Mouse (Mus musculus) NIH3T3 (cell line): ENCODE results near the gene Erp29.

Source experiments
- DNase-seq: peaks from one replicate; pipeline ENCODE4 v3.0.0-alpha.2; 2012; ENCODE audit warnings: low read depth

Erp29 gene

GRCm38 (mm10) chr5:121389106-121389505 is 63.2 kb downstream of the Erp29 start:
- DNase-seq: no peak

- peak; percentile 83 for DNase-seq
These were observed 65.2 kb downstream of the Erp29 start for GRCm38 (mm10) chr5:121387126-121387525.

- DNase-seq: peak; percentile 62
These were observed 66.0 kb downstream of the Erp29 start for GRCm38 (mm10) chr5:121386120-121386909.

- DNase-seq: peak; percentile 96
These were observed 66.7 kb downstream of the Erp29 start, which contains the start of gene Trafd1 for GRCm38 (mm10) chr5:121385461-121386119. Gene Trafd1 (minus strand): TSS chr5:121385632.

GRCm38 (mm10) chr5:121384757-121385460 is 67.4 kb downstream of the Erp29 start:
- peak; percentile 54 for DNase-seq

- DNase-seq: no peak
These were observed 68.2 kb downstream of the Erp29 start for GRCm38 (mm10) chr5:121383857-121384756.

- peak; percentile 47 for DNase-seq
These were observed 71.6 kb downstream of the Erp29 start for GRCm38 (mm10) chr5:121380692-121381091.

- DNase-seq: peak; percentile 35
These were observed 73.5 kb downstream of the Erp29 start for GRCm38 (mm10) chr5:121378678-121379256.
